Mouse (Mus musculus) MN1 (cell line): Measurements from ENCODE around the gene Chd9.

Source experiments
- DNase-seq: peaks from one replicate; pipeline ENCODE4 v3.0.0-alpha.2; 2016; ENCODE audit warnings: low spot score

Gene Chd9

DNA sequence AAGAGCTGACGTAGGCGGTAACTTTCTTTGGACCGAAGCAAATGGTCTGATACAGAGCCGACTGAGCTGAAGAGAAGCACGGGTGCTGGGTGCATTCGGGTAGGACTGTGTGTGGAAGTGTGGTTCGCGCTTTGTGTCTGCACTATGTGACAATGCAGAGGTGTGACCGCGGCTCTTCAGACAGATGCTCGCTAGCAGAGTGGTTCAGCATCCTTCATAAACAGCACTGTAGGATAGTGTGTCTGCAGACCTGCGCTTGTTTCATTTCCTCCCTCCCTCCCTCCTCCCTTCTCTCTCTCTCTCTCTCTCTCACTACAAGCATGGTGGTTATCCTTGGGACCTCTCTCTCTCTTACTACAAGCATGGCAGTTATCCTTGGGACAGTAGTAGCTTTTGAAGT lies 254.3 kb downstream of the Chd9 start:
- no peak for DNase-seq

DNA sequence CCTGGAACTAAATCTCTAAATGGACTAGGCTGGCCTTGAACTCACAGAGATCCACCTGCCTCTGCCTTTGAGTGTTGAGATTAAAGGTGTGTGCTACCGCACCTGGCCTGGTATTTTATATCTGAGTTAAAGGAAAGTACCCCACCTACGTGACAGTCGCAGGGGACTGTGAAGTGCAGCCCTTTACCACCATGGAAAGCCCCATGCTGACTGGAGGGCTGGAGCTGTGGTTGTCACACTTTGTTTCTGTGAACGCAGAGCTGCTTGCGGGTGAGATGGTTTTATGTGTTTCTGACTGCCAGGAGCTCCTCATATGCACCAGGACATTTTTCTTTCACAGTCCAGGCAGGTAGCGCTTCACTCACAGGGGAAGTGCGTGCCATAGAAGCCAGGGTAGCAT lies 260.3 kb downstream of the Chd9 start:
- DNase-seq = no peak

- no peak for DNase-seq
Measured at GRCm38 (mm10) chr8:91089601-91090000, 261.4 kb downstream of the Chd9 start.

DNA sequence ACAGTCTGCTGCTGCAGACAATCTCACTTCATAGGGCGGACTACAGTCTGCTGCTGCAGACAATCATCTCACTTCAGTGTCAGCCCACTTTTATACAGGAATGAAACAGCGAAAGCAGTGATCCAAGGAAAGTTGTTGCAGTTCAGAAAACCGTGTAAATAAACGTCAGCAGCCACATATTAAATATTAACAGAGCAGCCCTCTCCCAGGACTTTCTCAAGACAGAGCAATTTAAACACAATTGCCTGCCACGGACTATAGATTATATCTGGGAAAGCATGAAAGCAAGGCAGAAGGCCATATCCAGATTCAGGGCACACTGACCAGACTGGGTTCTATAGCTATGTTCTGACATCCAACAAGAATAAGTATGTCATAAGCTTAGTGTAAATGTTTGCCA lies 266.0 kb downstream of the Chd9 start:
- DNase-seq = no peak

DNA sequence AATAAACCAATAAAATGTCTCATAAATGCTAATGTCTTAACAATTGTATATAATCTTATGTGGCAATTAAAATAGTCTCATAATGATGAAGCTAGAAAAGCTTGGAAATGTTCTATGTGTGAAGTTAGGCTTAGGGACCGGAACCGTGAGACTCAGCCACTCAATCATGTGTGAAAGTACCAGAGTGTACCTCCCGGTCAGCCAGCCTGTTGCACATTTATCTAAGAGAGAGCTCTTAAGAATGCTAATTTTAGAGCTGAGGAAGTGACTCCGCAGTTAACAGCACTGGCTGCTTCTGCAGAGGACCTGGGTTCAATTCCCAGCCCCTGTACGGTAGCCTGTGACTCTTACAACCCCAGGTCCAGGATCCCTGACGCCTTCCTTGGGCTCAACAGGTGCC lies 270.0 kb downstream of the Chd9 start:
- no peak for DNase-seq
